ENCODE assay signal across 17 mouse cellular contexts in genomic region chr9:72158392-72158791, GRCm38 (mm10). TPM values are rescaled to one million over a fixed set of nuclear protein-coding genes. Genes with fewer than 3 reads are reported as not detected.
DNase-seq lines count a peak whose midpoint lies in the region; ATAC-seq lines count a peak whose summit lies in the region.
"Had no signal": no experiment of that assay in that cellular context is flagged by ENCODE, and none has a peak within 500 bp of the region (broad histone marks: within the 10 kb centered on the region; RNA-seq: fewer than 3 reads in every experiment).

No protein-coding gene starts in this region.

- H3K27ac ChIP-seq in forebrain, embryonic 12.5 days, result no peak overlapping the region
- H3K27ac ChIP-seq: embryonic facial prominence, embryonic 10.5 days; embryonic facial prominence, embryonic 12.5 days had no signal

- peaks cover 16% of the 10 kb centered on the region for H3K27me3 ChIP-seq in forebrain, embryonic 12.5 days
- H3K27me3 ChIP-seq: embryonic facial prominence, embryonic 12.5 days had no signal

- WGBS in forebrain, embryonic 12.5 days, result 86% methylated on average over 2 of the region's 2 CpGs

- intact Hi-C loops in heart, postnatal 36 days (cut with DNase I), result no loop called here

- H3K4me3 ChIP-seq in forebrain, embryonic 12.5 days (replicated peaks), result no peak overlapping the region
- H3K4me3 ChIP-seq: embryonic facial prominence, embryonic 10.5 days; embryonic facial prominence, embryonic 12.5 days had no signal

- no peak overlapping the region for H3K4me2 ChIP-seq in forebrain, embryonic 12.5 days
- H3K4me2 ChIP-seq: embryonic facial prominence, embryonic 12.5 days had no signal

- ATAC-seq in forebrain, embryonic 12.5 days (ENCODE audit: low FRiP score), result no peak
- ATAC-seq: forebrain, embryonic 14.5 days; forebrain, embryonic 16.5 days had no signal

- H3K9ac ChIP-seq in forebrain, embryonic 12.5 days, result no peak overlapping the region
- H3K9ac ChIP-seq: embryonic facial prominence, embryonic 12.5 days had no signal

- H3K36me3 ChIP-seq in forebrain, embryonic 12.5 days (replicated peaks), result no peaks in the 10 kb centered on the region
- H3K36me3 ChIP-seq: embryonic facial prominence, embryonic 10.5 days; embryonic facial prominence, embryonic 12.5 days had no signal

- peak; percentile 71 for DNase-seq in heart, adult 11 months
- no peak for DNase-seq in heart, postnatal 36 days
- DNase-seq in forelimb bud, embryonic 11.5 days (ENCODE audit: low read depth, low spot score), result peak; percentile 2
- DNase-seq in mesoderm, embryonic 11.5 days (ENCODE audit: low read depth, low spot score), result peak; percentile 34
- no peak for DNase-seq in layer of hippocampus, adult 8-10 months (ENCODE audit: low spot score in 2 of 2)
- DNase-seq: adrenal gland, adult 2 months; adrenal gland, postnatal 10 days; adrenal gland, postnatal 25 days; cerebellum, adult 11 months; cerebellum, adult 18-20 months; cerebellum, adult 8-10 months; cerebellum, postnatal 25 days had no signal

- no peaks in the 10 kb centered on the region for H3K9me3 ChIP-seq in forebrain, embryonic 12.5 days
- H3K9me3 ChIP-seq: embryonic facial prominence, embryonic 10.5 days; embryonic facial prominence, embryonic 12.5 days had no signal

- peaks cover 16% of the 10 kb centered on the region for H3K4me1 ChIP-seq in forebrain, embryonic 12.5 days
- H3K4me1 ChIP-seq: embryonic facial prominence, embryonic 12.5 days had no signal

RNA-seq across cellular contexts. Expression of gene Tcf12, which starts 46.7 kb away (rescaled TPM):
- total RNA-seq in heart, postnatal 36 days (2021), result 10 to 100 TPM; 29.7 to 39.4 TPM
- polyA plus RNA-seq in forebrain, embryonic 12.5 days (2016; fragmentation: Nextera tagmentation; extraction: Ambion mirVana), result 106 and 112 TPM in 2 replicates
- 10 to 100 TPM; 54.6 to 66.6 (median 58.7) TPM for total RNA-seq in layer of hippocampus, adult 8-10 months (2022)

Comparison
In these comparisons a context has a peak if more than half of its experiments do, and no peak if none do; other contexts are left out.
1. DNase-seq: peak in heart, adult 11 months (single experiment), forelimb bud, embryonic 11.5 days (single experiment) and mesoderm, embryonic 11.5 days (single experiment); none in heart, postnatal 36 days (0 of 2) and layer of hippocampus, adult 8-10 months (0 of 2).